ENCODE assay signal across 7 mouse cellular contexts in genomic region chr4:3373027-3373763, GRCm38 (mm10).
DNase-seq lines count a peak whose midpoint lies in the region; ATAC-seq and TF ChIP-seq lines count a peak whose summit lies in the region.
"Not testable (repeated sequence)": the region's sequence is repeated elsewhere in the genome, so short reads cannot be mapped to it uniquely, and the experiment has no call there.

No protein-coding gene starts in this region.

- in situ Hi-C loops in Patski (cut with MboI; ENCODE audit: low pct_unique_long_range_greater_than_20kb) = not testable (repeated sequence)

- TF ChIP-seq CTCF in Patski (IDR thresholded peaks at IDR 0.05); intestine, postnatal 0 days (IDR thresholded peaks at IDR 0.05; ENCODE audit: low read depth): not testable (repeated sequence)

- H3K27me3 ChIP-seq in Patski; intestine, postnatal 0 days (replicated peaks; ENCODE audit: control insufficient read depth, insufficient read depth, low read length); kidney, embryonic 15.5 days; liver, embryonic 13.5 days; neural tube, embryonic 11.5 days (ENCODE audit: control insufficient read depth, insufficient read depth, low read length): not testable (repeated sequence)

- ATAC-seq in Patski = peak; percentile 39
- ATAC-seq in intestine, postnatal 0 days = 0 out of 2 replicates have a peak, but pooled peaks have one; percentile 36
- ATAC-seq in kidney, embryonic 15.5 days (replicated peaks; ENCODE audit: low FRiP score) = peak; percentile 60
- ATAC-seq in liver, embryonic 13.5 days (ENCODE audit: low read depth) = 0 out of 2 replicates have a peak, but pooled peaks have one; percentile 50
- ATAC-seq in neural tube, embryonic 11.5 days (ENCODE audit: insufficient read depth, low FRiP score, low TSS enrichment) = not testable (repeated sequence)

- H3K4me3 ChIP-seq in intestine, postnatal 0 days (ENCODE audit: low read depth, low read length); kidney, embryonic 15.5 days (replicated peaks); liver, embryonic 13.5 days (replicated peaks); neural tube, embryonic 11.5 days (ENCODE audit: low read depth, low read length): not testable (repeated sequence)

- H3K4me1 ChIP-seq in intestine, postnatal 0 days (replicated peaks; ENCODE audit: control insufficient read depth, insufficient read depth, low read length); kidney, embryonic 15.5 days; liver, embryonic 13.5 days (replicated peaks); neural tube, embryonic 11.5 days (ENCODE audit: control insufficient read depth, insufficient read depth, low read length): not testable (repeated sequence)

- H3K4me2 ChIP-seq in intestine, postnatal 0 days (replicated peaks; ENCODE audit: low read depth); liver, embryonic 13.5 days; neural tube, embryonic 11.5 days (ENCODE audit: low read depth): not testable (repeated sequence)
- peak overlapping the region; percentile 16; the same call in 1 of the 2 replicates for H3K4me2 ChIP-seq in kidney, embryonic 15.5 days

- H3K9me3 ChIP-seq in intestine, postnatal 0 days (ENCODE audit: control insufficient read depth); kidney, embryonic 15.5 days (replicated peaks); liver, embryonic 13.5 days (replicated peaks); neural tube, embryonic 11.5 days (ENCODE audit: control insufficient read depth, low read length): not testable (repeated sequence)

- POLR2A ChIA-PET in Patski (lab: Charles Lee) = not testable (repeated sequence)

- not testable (repeated sequence) for H3K9ac ChIP-seq in intestine, postnatal 0 days (ENCODE audit: low read depth, low read length); kidney, embryonic 15.5 days; liver, embryonic 13.5 days; neural tube, embryonic 11.5 days (ENCODE audit: low read length)

- not testable (repeated sequence) for H3K27ac ChIP-seq in intestine, postnatal 0 days (ENCODE audit: low read depth, low read length); kidney, embryonic 15.5 days; neural tube, embryonic 11.5 days (ENCODE audit: low read depth, low read length)
- peak overlapping the region; percentile 34 for H3K27ac ChIP-seq in liver, embryonic 13.5 days

- H3K36me3 ChIP-seq in intestine, postnatal 0 days (ENCODE audit: control insufficient read depth, insufficient read depth); kidney, embryonic 15.5 days; liver, embryonic 13.5 days; neural tube, embryonic 11.5 days (ENCODE audit: control insufficient read depth, insufficient read depth, low read length): not testable (repeated sequence)

- CTCF ChIA-PET in Patski (lab: Charles Lee) = not testable (repeated sequence)

- WGBS in intestine, postnatal 0 days = 24% methylated on average over 8 of the region's 8 CpGs
- 25% methylated on average over 8 of the region's 8 CpGs for WGBS in kidney, embryonic 15.5 days
- 57% methylated on average over 8 of the region's 8 CpGs for WGBS in liver, embryonic 13.5 days (ENCODE audit: insufficient replicate concordance)
- 51% methylated on average over 8 of the region's 8 CpGs for WGBS in neural tube, embryonic 11.5 days

- DNase-seq in Patski (ENCODE audit: low read depth, low spot score) = peak; percentile 17
- DNase-seq in embryo, embryonic 10 days (ENCODE audit: low spot score) = peak; percentile 5
- DNase-seq in kidney, postnatal 36 days = peak; percentile 7 to 24
- not testable (repeated sequence) for DNase-seq in liver, embryonic 13.5 days
- DNase-seq in neural tube, embryonic 11.5 days (ENCODE audit: low spot score) = peak; percentile 8
